Mouse (Mus musculus): ENCODE data around the gene Ccdc6. TPM values are rescaled to one million over a fixed set of nuclear protein-coding genes. Genes with fewer than 3 reads are reported as not detected.

Gene Ccdc6
- polyA plus RNA-seq, 1 experiment, result 61.8 TPM

DNA sequence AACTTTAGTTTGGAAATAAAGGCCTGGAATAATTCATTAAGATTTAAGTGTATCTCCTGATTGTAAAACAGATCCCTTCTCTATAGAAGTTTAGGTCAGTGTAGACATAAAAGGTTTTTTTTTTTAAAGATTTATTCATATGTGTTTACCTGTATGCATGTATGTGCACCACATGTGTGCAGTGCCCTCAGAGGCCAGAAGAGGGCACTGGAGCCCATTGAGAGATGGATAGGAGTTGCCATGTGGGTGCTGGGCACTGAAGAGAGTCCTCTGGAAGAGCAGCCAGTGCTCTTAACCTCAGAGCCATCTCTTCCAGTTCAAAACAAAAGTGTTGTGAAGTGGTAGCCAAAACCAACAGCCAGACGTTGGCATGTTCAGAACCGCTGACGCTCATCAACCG is 5.2 kb downstream of the Ccdc6 start:
- no peak for TF ChIP-seq POLR2A (IDR thresholded peaks at IDR 0.05; ENCODE audit: insufficient read depth, low read length)
- TF ChIP-seq EP300 (IDR thresholded peaks at IDR 0.05; ENCODE audit: insufficient read depth, low read depth, low read length), result no peak
- peak; percentile 18 for TF ChIP-seq CTCF (IDR thresholded peaks at IDR 0.05; ENCODE audit: low read depth, low read length)
- H3K9ac ChIP-seq (ENCODE audit: low read depth, poor library complexity, severe bottlenecking), result no peak overlapping the region
- H3K4me3 ChIP-seq (ENCODE audit: low read depth, low read length), result no peak overlapping the region
- no peaks in the 10 kb centered on the region for H3K36me3 ChIP-seq (ENCODE audit: control insufficient read depth, insufficient read depth, low read length, poor library complexity, severe bottlenecking)
- peaks cover 11% of the 10 kb centered on the region for H3K4me1 ChIP-seq (ENCODE audit: control insufficient read depth, insufficient read depth, low read length)
- no peaks in the 10 kb centered on the region for H3K27me3 ChIP-seq (ENCODE audit: control insufficient read depth, insufficient read depth, low read length, poor library complexity, severe bottlenecking)
- H3K27ac ChIP-seq (ENCODE audit: insufficient read depth, low read length), result no peak overlapping the region
- H3K9me3 ChIP-seq (replicated peaks; ENCODE audit: control insufficient read depth, insufficient read depth, low read length, poor library complexity, severe bottlenecking), result 0 out of 2 replicates have a peak, but pooled peaks cover 5% of the 10 kb centered on the region

DNA sequence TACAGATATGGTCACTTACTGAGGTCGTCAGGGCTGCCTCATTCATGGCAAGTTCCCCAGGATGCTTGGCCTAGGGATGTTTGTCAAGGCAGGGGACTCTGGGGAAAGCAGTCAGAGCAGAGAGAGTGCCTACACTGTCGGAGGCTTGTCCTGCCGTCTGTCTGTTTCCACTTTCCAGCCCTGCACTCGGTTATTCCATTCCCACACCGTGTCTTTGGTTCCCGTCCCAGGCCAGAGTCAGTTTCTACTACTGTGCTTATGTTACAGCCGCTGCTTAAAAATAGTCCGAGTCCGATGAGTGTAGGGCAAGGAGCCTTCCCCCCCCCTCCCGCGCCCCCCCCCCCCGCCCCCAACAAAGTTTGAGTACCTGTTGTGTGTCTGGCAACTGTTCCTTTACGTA is 11.1 kb downstream of the Ccdc6 start:
- Histone ChIP-seq H3K9ac (ENCODE audit: low read depth, poor library complexity, severe bottlenecking) (no peak overlapping the region), H3K4me1 (ENCODE audit: control insufficient read depth, insufficient read depth, low read length) (peaks cover 14% of the 10 kb centered on the region), H3K36me3 (ENCODE audit: control insufficient read depth, insufficient read depth, low read length, poor library complexity, severe bottlenecking) (no peaks in the 10 kb centered on the region), H3K4me3 (ENCODE audit: low read depth, low read length) (no peak overlapping the region), H3K27ac (ENCODE audit: insufficient read depth, low read length) (no peak overlapping the region), H3K27me3 (ENCODE audit: control insufficient read depth, insufficient read depth, low read length, poor library complexity, severe bottlenecking) (no peaks in the 10 kb centered on the region), H3K9me3 (replicated peaks; ENCODE audit: control insufficient read depth, insufficient read depth, low read length, poor library complexity, severe bottlenecking) (no peaks in the 10 kb centered on the region)
- TF ChIP-seq POLR2A (IDR thresholded peaks at IDR 0.05; ENCODE audit: insufficient read depth, low read length) (no peak), CTCF (IDR thresholded peaks at IDR 0.05; ENCODE audit: low read depth, low read length) (no peak), EP300 (IDR thresholded peaks at IDR 0.05; ENCODE audit: insufficient read depth, low read depth, low read length) (no peak)

DNA sequence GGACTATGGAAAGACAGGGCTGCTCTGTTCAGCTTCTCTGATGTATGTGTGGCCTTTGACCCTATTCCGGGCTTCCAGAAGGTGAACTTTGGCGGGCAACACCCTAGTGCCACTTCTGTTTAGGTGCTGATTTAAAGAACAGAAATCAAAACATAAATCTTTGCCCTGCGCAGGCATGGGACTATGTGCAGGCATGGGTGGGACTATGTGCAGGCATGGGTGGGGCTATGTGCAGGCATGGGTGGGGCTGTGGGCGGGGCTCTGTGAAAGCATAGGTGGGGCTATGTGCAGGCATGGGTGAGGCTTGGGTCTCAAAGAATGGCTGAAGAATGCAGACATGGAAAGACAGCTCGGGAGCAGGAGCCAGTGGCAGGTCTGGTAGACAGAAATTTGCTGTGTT is 13.1 kb downstream of the Ccdc6 start:
- H3K36me3 ChIP-seq (ENCODE audit: control insufficient read depth, insufficient read depth, low read length, poor library complexity, severe bottlenecking), result no peaks in the 10 kb centered on the region
- H3K9me3 ChIP-seq (replicated peaks; ENCODE audit: control insufficient read depth, insufficient read depth, low read length, poor library complexity, severe bottlenecking), result no peaks in the 10 kb centered on the region
- peak overlapping the region; percentile 41; the same call in 1 of the 2 replicates for H3K9ac ChIP-seq (ENCODE audit: low read depth, poor library complexity, severe bottlenecking)
- H3K4me1 ChIP-seq (ENCODE audit: control insufficient read depth, insufficient read depth, low read length), result peaks cover 14% of the 10 kb centered on the region
- TF ChIP-seq EP300 (IDR thresholded peaks at IDR 0.05; ENCODE audit: insufficient read depth, low read depth, low read length), result no peak
- TF ChIP-seq CTCF (IDR thresholded peaks at IDR 0.05; ENCODE audit: low read depth, low read length), result no peak
- TF ChIP-seq POLR2A (IDR thresholded peaks at IDR 0.05; ENCODE audit: insufficient read depth, low read length), result no peak
- H3K4me3 ChIP-seq (ENCODE audit: low read depth, low read length), result peak overlapping the region; percentile 32
- H3K27me3 ChIP-seq (ENCODE audit: control insufficient read depth, insufficient read depth, low read length, poor library complexity, severe bottlenecking), result no peaks in the 10 kb centered on the region
- peak overlapping the region; percentile 47 for H3K27ac ChIP-seq (ENCODE audit: insufficient read depth, low read length)

DNA sequence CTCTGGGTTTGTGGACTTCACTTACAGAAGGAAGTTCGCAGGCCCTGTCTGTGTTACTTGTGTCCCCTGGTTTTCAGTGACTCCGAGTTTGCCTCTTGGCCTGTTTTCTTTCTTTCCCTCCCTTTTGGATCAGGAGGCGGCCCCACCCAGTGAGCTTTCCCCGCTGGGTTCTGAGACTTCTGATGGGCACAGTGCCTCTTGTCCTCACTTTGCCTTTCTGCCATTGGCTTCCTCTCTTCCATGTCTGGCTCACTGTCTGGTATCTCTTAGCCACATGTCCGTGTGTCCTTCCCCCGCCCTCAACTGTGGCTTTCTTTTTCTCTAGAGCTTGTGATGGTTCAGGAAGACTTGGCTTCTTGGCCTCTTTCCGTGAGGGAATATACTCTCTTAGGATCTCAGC is 13.9 kb downstream of the Ccdc6 start:
- Histone ChIP-seq H3K27me3 (ENCODE audit: control insufficient read depth, insufficient read depth, low read length, poor library complexity, severe bottlenecking) (no peaks in the 10 kb centered on the region), H3K27ac (ENCODE audit: insufficient read depth, low read length) (peak overlapping the region; percentile 46), H3K4me1 (ENCODE audit: control insufficient read depth, insufficient read depth, low read length) (peaks cover 14% of the 10 kb centered on the region), H3K4me3 (ENCODE audit: low read depth, low read length) (peak overlapping the region; percentile 26; the same call in 1 of the 2 replicates), H3K36me3 (ENCODE audit: control insufficient read depth, insufficient read depth, low read length, poor library complexity, severe bottlenecking) (no peaks in the 10 kb centered on the region), H3K9ac (ENCODE audit: low read depth, poor library complexity, severe bottlenecking) (peak overlapping the region; percentile 26; the same call in 1 of the 2 replicates), H3K9me3 (replicated peaks; ENCODE audit: control insufficient read depth, insufficient read depth, low read length, poor library complexity, severe bottlenecking) (no peaks in the 10 kb centered on the region)
- TF ChIP-seq POLR2A (IDR thresholded peaks at IDR 0.05; ENCODE audit: insufficient read depth, low read length) (no peak), CTCF (IDR thresholded peaks at IDR 0.05; ENCODE audit: low read depth, low read length) (no peak), EP300 (IDR thresholded peaks at IDR 0.05; ENCODE audit: insufficient read depth, low read depth, low read length) (no peak)

DNA sequence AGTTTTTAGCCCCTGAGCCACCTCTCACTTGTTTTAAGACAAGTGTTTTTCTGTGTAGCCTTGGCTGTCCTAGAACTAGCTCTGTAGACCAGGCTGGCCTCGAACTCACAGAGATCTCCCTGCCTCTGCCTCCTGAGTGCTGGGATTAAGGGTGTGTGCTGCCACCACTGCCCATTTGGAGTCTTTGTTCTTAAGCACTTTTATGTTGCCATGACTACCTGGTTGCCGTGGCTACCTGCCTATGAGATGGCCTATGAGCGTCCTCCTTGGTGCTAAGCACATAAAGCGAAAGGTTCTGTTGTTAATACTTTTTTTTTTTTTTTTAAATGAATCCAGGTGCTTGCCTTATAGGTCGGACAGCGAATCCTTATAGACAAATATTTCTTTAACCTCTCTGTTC is 14.7 kb downstream of the Ccdc6 start:
- TF ChIP-seq CTCF (IDR thresholded peaks at IDR 0.05; ENCODE audit: low read depth, low read length), result no peak
- TF ChIP-seq POLR2A (IDR thresholded peaks at IDR 0.05; ENCODE audit: insufficient read depth, low read length), result no peak
- no peak overlapping the region for H3K9ac ChIP-seq (ENCODE audit: low read depth, poor library complexity, severe bottlenecking)
- H3K9me3 ChIP-seq (replicated peaks; ENCODE audit: control insufficient read depth, insufficient read depth, low read length, poor library complexity, severe bottlenecking), result no peaks in the 10 kb centered on the region
- H3K4me3 ChIP-seq (ENCODE audit: low read depth, low read length), result no peak overlapping the region
- no peaks in the 10 kb centered on the region for H3K36me3 ChIP-seq (ENCODE audit: control insufficient read depth, insufficient read depth, low read length, poor library complexity, severe bottlenecking)
- no peak overlapping the region for H3K27ac ChIP-seq (ENCODE audit: insufficient read depth, low read length)
- H3K4me1 ChIP-seq (ENCODE audit: control insufficient read depth, insufficient read depth, low read length), result peaks cover 9% of the 10 kb centered on the region
- H3K27me3 ChIP-seq (ENCODE audit: control insufficient read depth, insufficient read depth, low read length, poor library complexity, severe bottlenecking), result no peaks in the 10 kb centered on the region

DNA sequence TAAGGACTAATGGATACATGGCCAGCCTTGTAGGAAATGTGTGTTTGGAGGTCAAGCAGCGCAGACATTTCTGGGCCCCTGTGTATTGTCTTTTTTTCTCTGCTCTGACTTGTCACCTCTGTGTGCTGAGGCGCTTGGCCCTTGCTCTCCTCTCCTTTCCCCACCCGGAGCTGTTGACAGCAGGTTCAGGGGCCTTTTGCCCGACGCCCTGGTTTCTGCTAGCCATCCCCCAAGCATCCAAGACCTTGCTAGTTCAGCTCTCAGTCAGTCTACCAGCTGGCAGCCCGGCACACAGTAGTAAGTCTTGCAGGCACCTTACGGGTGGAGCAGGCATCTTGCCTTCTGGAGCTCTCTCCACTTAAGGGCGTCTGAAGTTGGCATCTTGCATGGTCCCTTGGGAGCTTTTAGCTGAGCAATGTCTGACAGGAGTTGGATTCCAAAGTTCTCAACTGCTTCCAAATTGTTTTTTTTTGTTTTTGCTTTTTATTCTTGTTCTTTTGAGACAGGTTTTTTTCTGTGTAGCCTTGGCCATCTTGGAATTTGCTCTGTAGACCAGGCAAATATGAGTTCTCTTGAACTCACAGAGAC is 17.2 kb downstream of the Ccdc6 start:
- Histone ChIP-seq H3K27me3 (ENCODE audit: control insufficient read depth, insufficient read depth, low read length, poor library complexity, severe bottlenecking) (no peaks in the 10 kb centered on the region), H3K4me3 (ENCODE audit: low read depth, low read length) (no peak overlapping the region), H3K9ac (ENCODE audit: low read depth, poor library complexity, severe bottlenecking) (no peak overlapping the region), H3K4me1 (ENCODE audit: control insufficient read depth, insufficient read depth, low read length) (peaks cover 6% of the 10 kb centered on the region), H3K36me3 (ENCODE audit: control insufficient read depth, insufficient read depth, low read length, poor library complexity, severe bottlenecking) (no peaks in the 10 kb centered on the region), H3K27ac (ENCODE audit: insufficient read depth, low read length) (no peak overlapping the region), H3K9me3 (replicated peaks; ENCODE audit: control insufficient read depth, insufficient read depth, low read length, poor library complexity, severe bottlenecking) (no peaks in the 10 kb centered on the region)
- TF ChIP-seq CTCF (IDR thresholded peaks at IDR 0.05; ENCODE audit: low read depth, low read length) (no peak), EP300 (IDR thresholded peaks at IDR 0.05; ENCODE audit: insufficient read depth, low read depth, low read length) (no peak), POLR2A (IDR thresholded peaks at IDR 0.05; ENCODE audit: insufficient read depth, low read length) (no peak)
